Comparison of ENCODE assay signal across 9 mouse cellular contexts in the genomic region with DNA sequence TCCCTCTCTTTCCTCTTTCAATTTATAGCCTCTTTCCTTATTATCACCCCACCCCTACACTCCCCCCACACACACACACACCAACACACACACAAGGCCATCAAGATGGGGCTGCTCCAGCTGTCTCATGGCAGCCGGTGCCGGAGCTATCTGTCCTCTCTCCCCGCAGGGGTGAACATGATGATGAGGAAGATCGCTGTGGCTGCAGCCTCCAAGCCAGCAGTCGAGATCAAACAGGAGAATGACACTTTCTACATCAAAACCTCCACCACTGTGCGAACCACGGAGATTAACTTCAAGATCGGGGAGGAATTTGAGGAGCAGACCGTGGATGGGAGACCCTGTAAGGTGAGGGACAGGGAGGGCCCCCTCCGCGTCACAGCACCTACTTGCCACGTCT. TPM values are rescaled to one million over a fixed set of nuclear protein-coding genes. Genes with fewer than 3 reads are reported as not detected.
DNase-seq lines count a peak whose midpoint lies in the region; ATAC-seq lines count a peak whose summit lies in the region.
"Had no signal": no experiment of that assay in that cellular context is flagged by ENCODE, and none has a peak within 500 bp of the region (broad histone marks: within the 10 kb centered on the region; RNA-seq: fewer than 3 reads in every experiment).

No protein-coding gene starts in this region.

- 11% methylated on average over 12 of the region's 12 CpGs for WGBS in lung, embryonic 16.5 days
- 23% methylated on average over 12 of the region's 12 CpGs for WGBS in limb, embryonic 15.5 days
- 25% methylated on average over 12 of the region's 12 CpGs for WGBS in stomach, embryonic 16.5 days

- no peaks in the 10 kb centered on the region for H3K9me3 ChIP-seq in lung, embryonic 16.5 days (ENCODE audit: control insufficient read depth, low read length)
- no peaks in the 10 kb centered on the region for H3K9me3 ChIP-seq in limb, embryonic 15.5 days
- no peaks in the 10 kb centered on the region for H3K9me3 ChIP-seq in stomach, embryonic 16.5 days (replicated peaks; ENCODE audit: control insufficient read depth, low read length)

- peak overlapping the region; percentile 46 for H3K4me3 ChIP-seq in lung, embryonic 16.5 days (ENCODE audit: low read length)
- peak overlapping the region; percentile 51 for H3K4me3 ChIP-seq in limb, embryonic 15.5 days
- peak overlapping the region; percentile 35 for H3K4me3 ChIP-seq in stomach, embryonic 16.5 days (replicated peaks; ENCODE audit: low read length)
- H3K4me3 ChIP-seq: myocyte had no signal

- peaks cover 39% of the 10 kb centered on the region for H3K4me1 ChIP-seq in lung, embryonic 16.5 days (replicated peaks; ENCODE audit: control insufficient read depth, insufficient read depth, low read length)
- peaks cover 57% of the 10 kb centered on the region for H3K4me1 ChIP-seq in limb, embryonic 15.5 days
- H3K4me1 ChIP-seq in stomach, embryonic 16.5 days (ENCODE audit: control insufficient read depth, insufficient read depth, low read length): peaks cover 27% of the 10 kb centered on the region

- DNase-seq in embryo, embryonic 11 days: peak; percentile 25
- no peak for DNase-seq in embryo, embryonic 9.5 days (ENCODE audit: extremely low spot score)
- no peak for DNase-seq in lung, postnatal 36 days
- DNase-seq in left cerebral cortex, postnatal 10 days (ENCODE audit: extremely low spot score in 1 of 2, low spot score in 2 of 2): no peak
- DNase-seq in cerebellum, adult 18-20 months: no peak

- peak overlapping the region; percentile 64 for H3K9ac ChIP-seq in lung, embryonic 16.5 days (ENCODE audit: low read length)
- 0 out of 2 replicates have a peak overlapping the region, but pooled peaks have one; percentile 26 for H3K9ac ChIP-seq in limb, embryonic 15.5 days
- peak overlapping the region; percentile 58; the same call in 1 of the 2 replicates for H3K9ac ChIP-seq in stomach, embryonic 16.5 days (ENCODE audit: low read length)

- peak overlapping the region; percentile 64 for H3K27ac ChIP-seq in lung, embryonic 16.5 days (ENCODE audit: low read length)
- peak overlapping the region; percentile 82 for H3K27ac ChIP-seq in limb, embryonic 15.5 days
- peak overlapping the region; percentile 57; the same call in 1 of the 2 replicates for H3K27ac ChIP-seq in stomach, embryonic 16.5 days (ENCODE audit: low read length)

- intact Hi-C loops in left cerebral cortex, postnatal 10 days (cut with DNase I): no loop called here

- H3K27me3 ChIP-seq in lung, embryonic 16.5 days (ENCODE audit: control insufficient read depth, insufficient read depth, low read depth, low read length): peaks cover 5% of the 10 kb centered on the region; the same call in 1 of the 2 replicates
- no peaks in the 10 kb centered on the region for H3K27me3 ChIP-seq in limb, embryonic 15.5 days
- no peaks in the 10 kb centered on the region; the same call in 1 of the 2 replicates for H3K27me3 ChIP-seq in stomach, embryonic 16.5 days (ENCODE audit: control insufficient read depth, insufficient read depth, low read length)

- H3K4me2 ChIP-seq in lung, embryonic 16.5 days (ENCODE audit: low read depth, low read length): peak overlapping the region; percentile 63
- peak overlapping the region; percentile 68 for H3K4me2 ChIP-seq in limb, embryonic 15.5 days
- peak overlapping the region; percentile 54 for H3K4me2 ChIP-seq in stomach, embryonic 16.5 days (ENCODE audit: low read depth, low read length)

- no peaks in the 10 kb centered on the region for H3K36me3 ChIP-seq in lung, embryonic 16.5 days (ENCODE audit: control insufficient read depth, insufficient read depth, low read length)
- peaks cover 16% of the 10 kb centered on the region for H3K36me3 ChIP-seq in limb, embryonic 15.5 days
- no peaks in the 10 kb centered on the region for H3K36me3 ChIP-seq in stomach, embryonic 16.5 days (ENCODE audit: control insufficient read depth, insufficient read depth, low read length)

- ATAC-seq in lung, embryonic 16.5 days (ENCODE audit: low read depth): no peak
- no peak for ATAC-seq in limb, embryonic 15.5 days (ENCODE audit: insufficient number of reproducible peaks, low FRiP score, low TSS enrichment, low read depth)
- no peak for ATAC-seq in stomach, embryonic 16.5 days (ENCODE audit: insufficient read depth, low FRiP score)

RNA-seq across cellular contexts. Expression of a gene that starts 3.5 kb away (rescaled TPM):
- 4.7 and 4.9 TPM in 2 replicates for polyA plus RNA-seq in lung, embryonic 16.5 days (2015; fragmentation: Nextera tagmentation; extraction: Ambion mirVana)
- 249 and 274 TPM in 2 replicates for polyA plus RNA-seq in limb, embryonic 15.5 days (2015; fragmentation: Nextera tagmentation; extraction: Ambion mirVana)
- polyA plus RNA-seq in stomach, embryonic 16.5 days (2015; fragmentation: Nextera tagmentation; extraction: Ambion mirVana): 29.4 and 43.3 TPM in 2 replicates
- 1 to 10 TPM; 4.9 to 5.7 TPM for total RNA-seq in left cerebral cortex, postnatal 10 days (2021)

RNA-seq across cellular contexts. Expression of a gene that starts 18.9 kb away (rescaled TPM):
- polyA plus RNA-seq in lung, embryonic 16.5 days (2015; fragmentation: Nextera tagmentation; extraction: Ambion mirVana): 15.5 and 15.6 TPM in 2 replicates
- 26.6 and 37.2 TPM in 2 replicates for polyA plus RNA-seq in limb, embryonic 15.5 days (2015; fragmentation: Nextera tagmentation; extraction: Ambion mirVana)
- polyA plus RNA-seq in stomach, embryonic 16.5 days (2015; fragmentation: Nextera tagmentation; extraction: Ambion mirVana): 7.7 and 10.2 TPM in 2 replicates
- 10 to 100 TPM in 1 of 2 experiments, 1 to 10 TPM in 1; 9.9 to 11.4 TPM for total RNA-seq in left cerebral cortex, postnatal 10 days (2021)

RNA-seq across cellular contexts. Expression of a gene that starts 21.4 kb away (rescaled TPM):
- polyA plus RNA-seq in lung, embryonic 16.5 days (2015; fragmentation: Nextera tagmentation; extraction: Ambion mirVana): 20.2 and 20.6 TPM in 2 replicates
- polyA plus RNA-seq in limb, embryonic 15.5 days (2015; fragmentation: Nextera tagmentation; extraction: Ambion mirVana): 18.4 and 18.5 TPM in 2 replicates
- polyA plus RNA-seq in stomach, embryonic 16.5 days (2015; fragmentation: Nextera tagmentation; extraction: Ambion mirVana): 19.8 and 20.3 TPM in 2 replicates
- 10 to 100 TPM; 16.6 to 18.8 TPM for total RNA-seq in left cerebral cortex, postnatal 10 days (2021)

RNA-seq across cellular contexts. Expression of a gene that starts 21.8 kb away (rescaled TPM):
- 50.3 and 54.8 TPM in 2 replicates for polyA plus RNA-seq in lung, embryonic 16.5 days (2015; fragmentation: Nextera tagmentation; extraction: Ambion mirVana)
- 48.5 and 56.0 TPM in 2 replicates for polyA plus RNA-seq in limb, embryonic 15.5 days (2015; fragmentation: Nextera tagmentation; extraction: Ambion mirVana)
- polyA plus RNA-seq in stomach, embryonic 16.5 days (2015; fragmentation: Nextera tagmentation; extraction: Ambion mirVana): 40.8 and 41.5 TPM in 2 replicates
- 10 to 100 TPM; 17.0 to 17.3 TPM for total RNA-seq in left cerebral cortex, postnatal 10 days (2021)

RNA-seq across cellular contexts. Expression of a gene that starts 32.6 kb away (rescaled TPM):
- polyA plus RNA-seq in lung, embryonic 16.5 days (2015; fragmentation: Nextera tagmentation; extraction: Ambion mirVana): 77.5 and 79.3 TPM in 2 replicates
- 62.9 and 64.3 TPM in 2 replicates for polyA plus RNA-seq in limb, embryonic 15.5 days (2015; fragmentation: Nextera tagmentation; extraction: Ambion mirVana)
- 66.2 and 77.2 TPM in 2 replicates for polyA plus RNA-seq in stomach, embryonic 16.5 days (2015; fragmentation: Nextera tagmentation; extraction: Ambion mirVana)
- 10 to 100 TPM; 45.7 to 50.5 TPM for total RNA-seq in left cerebral cortex, postnatal 10 days (2021)
